Mouse (Mus musculus) lung, adult 2 months (tissue): ENCODE results near the gene Ndufa4l2.

Experiments used
- CTCF ChIP-seq: fragments of 200-500 bp; IDR thresholded peaks from 2 replicates; pipeline ENCODE4 v1.5.1; 2011; ENCODE audit warnings: mild to moderate bottlenecking, low read length, control low read depth; ENCODE audit not compliant: insufficient read depth
- POLR2A ChIP-seq: fragments of 200-500 bp; IDR thresholded peaks from 2 replicates; pipeline ENCODE4 v1.6.1; 2011; ENCODE audit warnings: low read depth, mild to moderate bottlenecking, control low read depth, low read length, borderline replicate concordance; ENCODE audit errors: extremely low read depth

GRCm38 (mm10) chr10:127477301-127477700 lies 37.5 kb upstream of the Ndufa4l2 start:
- no peak for TF ChIP-seq POLR2A
- no peak for TF ChIP-seq CTCF
